Mouse (Mus musculus): ENCODE measurements around the gene Tspan9. TPM values are rescaled to one million over a fixed set of nuclear protein-coding genes. Genes with fewer than 3 reads are reported as not detected.

Gene Tspan9
- total RNA-seq, 1 experiment: 161 TPM

DNA sequence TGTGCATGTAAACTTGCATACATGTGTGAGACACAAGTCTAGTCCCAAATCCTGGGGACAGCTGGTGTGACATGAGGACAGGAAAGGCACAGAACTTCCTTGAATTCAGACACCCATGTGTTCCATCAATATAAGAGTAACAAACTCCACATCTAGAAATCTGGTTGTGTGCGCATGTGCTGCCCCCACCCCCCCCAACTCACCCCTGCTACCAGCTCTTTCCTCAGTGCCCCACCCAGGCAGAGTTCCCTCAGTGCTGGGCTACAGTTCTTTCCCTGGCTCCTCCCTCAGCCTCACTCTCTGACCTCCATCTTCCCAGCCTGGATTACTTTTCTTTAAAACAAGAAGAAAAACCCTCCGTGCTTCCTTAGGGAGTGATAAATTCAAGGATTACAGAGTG lies 27.1 kb downstream of the Tspan9 start:
- DNase-seq (ENCODE audit: low read depth, low spot score): no peak
- H3K27ac ChIP-seq (ENCODE audit: insufficient read depth, low read depth, low read length, poor library complexity, severe bottlenecking): no peak overlapping the region
- H3K4me1 ChIP-seq (ENCODE audit: control insufficient read depth in 2 of 2, insufficient read depth in 2 of 2, low read length in 2 of 2, poor library complexity in 1 of 2): peaks cover 3 to 24% of the 10 kb centered on the region in 2 experiments; a peak in 3 of 4 replicates
- H3K9ac ChIP-seq (ENCODE audit: insufficient read depth, low read depth, low read length, poor library complexity, severe bottlenecking): no peak overlapping the region
- H3K36me3 ChIP-seq (ENCODE audit: control insufficient read depth, insufficient read depth, low read length, poor library complexity, severe bottlenecking): peaks cover 4% of the 10 kb centered on the region; the same call in 1 of the 2 replicates
- in situ Hi-C loops (cut with MboI; ENCODE audit: low sequenced_read_pairs in 2 of 2, unreplicated experiment in 2 of 2): no loop called here
- H3K9me3 ChIP-seq (ENCODE audit: control insufficient read depth, insufficient read depth, low read depth, low read length): no peaks in the 10 kb centered on the region
- no peak overlapping the region for H3K4me3 ChIP-seq (ENCODE audit: insufficient read depth in 1 of 2, low read depth in 1 of 2, low read length in 2 of 2, poor library complexity in 1 of 2, severe bottlenecking in 1 of 2)
- no peak for TF ChIP-seq ZNF384 (IDR thresholded peaks at IDR 0.05; ENCODE audit: low read depth, low read length)
- TF ChIP-seq HCFC1 (IDR thresholded peaks at IDR 0.05; ENCODE audit: borderline replicate concordance, insufficient read depth, low read length): no peak
- no peak for TF ChIP-seq CHD2 (IDR thresholded peaks at IDR 0.05; ENCODE audit: low read depth, low read length)
- TF ChIP-seq ZC3H11A (IDR thresholded peaks at IDR 0.05; ENCODE audit: borderline replicate concordance, low read depth, low read length): no peak
- TF ChIP-seq MAFK (IDR thresholded peaks at IDR 0.05; ENCODE audit: insufficient read depth, low read depth, low read length): no peak

DNA sequence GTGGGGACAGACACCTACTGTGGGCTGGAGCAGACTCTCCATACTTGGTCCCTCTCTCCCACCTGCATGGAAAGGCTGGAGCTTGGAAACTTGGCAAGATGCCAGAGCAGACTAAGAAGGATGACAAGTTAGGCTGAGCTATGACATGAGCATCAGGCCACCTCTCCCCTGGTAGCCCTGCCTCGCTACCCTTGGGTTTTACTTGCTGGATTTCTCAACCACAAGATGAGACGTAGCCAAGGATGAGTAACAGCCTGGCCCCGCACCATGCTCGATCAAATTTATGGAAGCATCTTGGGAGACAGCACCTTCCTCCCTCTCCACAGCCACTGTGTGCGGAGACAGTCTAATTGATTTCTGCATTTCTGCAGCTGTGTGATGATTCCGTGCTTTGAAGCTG lies 28.3 kb downstream of the Tspan9 start:
- H3K9me3 ChIP-seq (ENCODE audit: control insufficient read depth, insufficient read depth, low read depth, low read length): no peaks in the 10 kb centered on the region
- peaks cover 3 to 24% of the 10 kb centered on the region in 2 experiments; a peak in 3 of 4 replicates for H3K4me1 ChIP-seq (ENCODE audit: control insufficient read depth in 2 of 2, insufficient read depth in 2 of 2, low read length in 2 of 2, poor library complexity in 1 of 2)
- H3K9ac ChIP-seq (ENCODE audit: insufficient read depth, low read depth, low read length, poor library complexity, severe bottlenecking): no peak overlapping the region
- DNase-seq (ENCODE audit: low read depth, low spot score): no peak
- TF ChIP-seq ZC3H11A (IDR thresholded peaks at IDR 0.05; ENCODE audit: borderline replicate concordance, low read depth, low read length) (no peak), MAFK (IDR thresholded peaks at IDR 0.05; ENCODE audit: insufficient read depth, low read depth, low read length) (no peak), ZNF384 (IDR thresholded peaks at IDR 0.05; ENCODE audit: low read depth, low read length) (no peak), CHD2 (IDR thresholded peaks at IDR 0.05; ENCODE audit: low read depth, low read length) (no peak), HCFC1 (IDR thresholded peaks at IDR 0.05; ENCODE audit: borderline replicate concordance, insufficient read depth, low read length) (no peak)
- no peak overlapping the region for H3K4me3 ChIP-seq (ENCODE audit: insufficient read depth in 1 of 2, low read depth in 1 of 2, low read length in 2 of 2, poor library complexity in 1 of 2, severe bottlenecking in 1 of 2)
- in situ Hi-C loops (cut with MboI; ENCODE audit: low sequenced_read_pairs in 2 of 2, unreplicated experiment in 2 of 2): no loop called here
- no peak overlapping the region for H3K27ac ChIP-seq (ENCODE audit: insufficient read depth, low read depth, low read length, poor library complexity, severe bottlenecking)
- peaks cover 4% of the 10 kb centered on the region; the same call in 1 of the 2 replicates for H3K36me3 ChIP-seq (ENCODE audit: control insufficient read depth, insufficient read depth, low read length, poor library complexity, severe bottlenecking)

GRCm38 (mm10) chr6:128112605-128113004 lies 30.8 kb downstream of the Tspan9 start:
- DNase-seq (ENCODE audit: low read depth, low spot score): no peak
- TF ChIP-seq MAFK (IDR thresholded peaks at IDR 0.05; ENCODE audit: insufficient read depth, low read depth, low read length): no peak
- TF ChIP-seq HCFC1 (IDR thresholded peaks at IDR 0.05; ENCODE audit: borderline replicate concordance, insufficient read depth, low read length): no peak
- TF ChIP-seq ZC3H11A (IDR thresholded peaks at IDR 0.05; ENCODE audit: borderline replicate concordance, low read depth, low read length): no peak
- no peak for TF ChIP-seq CHD2 (IDR thresholded peaks at IDR 0.05; ENCODE audit: low read depth, low read length)
- TF ChIP-seq ZNF384 (IDR thresholded peaks at IDR 0.05; ENCODE audit: low read depth, low read length): no peak
- peaks cover 3 to 21% of the 10 kb centered on the region in 2 experiments; a peak in 3 of 4 replicates for H3K4me1 ChIP-seq (ENCODE audit: control insufficient read depth in 2 of 2, insufficient read depth in 2 of 2, low read length in 2 of 2, poor library complexity in 1 of 2)
- H3K27ac ChIP-seq (ENCODE audit: insufficient read depth, low read depth, low read length, poor library complexity, severe bottlenecking): no peak overlapping the region
- H3K36me3 ChIP-seq (ENCODE audit: control insufficient read depth, insufficient read depth, low read length, poor library complexity, severe bottlenecking): 0 out of 2 replicates have a peak, but pooled peaks cover 2% of the 10 kb centered on the region
- no peaks in the 10 kb centered on the region for H3K9me3 ChIP-seq (ENCODE audit: control insufficient read depth, insufficient read depth, low read depth, low read length)
- no peak overlapping the region for H3K4me3 ChIP-seq (ENCODE audit: insufficient read depth in 1 of 2, low read depth in 1 of 2, low read length in 2 of 2, poor library complexity in 1 of 2, severe bottlenecking in 1 of 2)
- no peak overlapping the region for H3K9ac ChIP-seq (ENCODE audit: insufficient read depth, low read depth, low read length, poor library complexity, severe bottlenecking)
- in situ Hi-C loops (cut with MboI; ENCODE audit: low sequenced_read_pairs in 2 of 2, unreplicated experiment in 2 of 2): no loop called here

- Histone ChIP-seq H3K9me3 (ENCODE audit: control insufficient read depth, insufficient read depth, low read depth, low read length) (no peaks in the 10 kb centered on the region), H3K27ac (ENCODE audit: insufficient read depth, low read depth, low read length, poor library complexity, severe bottlenecking) (no peak overlapping the region), H3K4me1 (ENCODE audit: control insufficient read depth in 2 of 2, insufficient read depth in 2 of 2, low read length in 2 of 2, poor library complexity in 1 of 2) (peaks cover 3 to 20% of the 10 kb centered on the region in 2 experiments; a peak in 3 of 4 replicates), H3K4me3 (ENCODE audit: insufficient read depth in 1 of 2, low read depth in 1 of 2, low read length in 2 of 2, poor library complexity in 1 of 2, severe bottlenecking in 1 of 2) (no peak overlapping the region), H3K9ac (ENCODE audit: insufficient read depth, low read depth, low read length, poor library complexity, severe bottlenecking) (no peak overlapping the region), H3K36me3 (ENCODE audit: control insufficient read depth, insufficient read depth, low read length, poor library complexity, severe bottlenecking) (0 out of 2 replicates have a peak, but pooled peaks cover 2% of the 10 kb centered on the region)
- DNase-seq (ENCODE audit: low read depth, low spot score): no peak
- no peak for TF ChIP-seq ZNF384 (IDR thresholded peaks at IDR 0.05; ENCODE audit: low read depth, low read length)
- no peak for TF ChIP-seq MAFK (IDR thresholded peaks at IDR 0.05; ENCODE audit: insufficient read depth, low read depth, low read length)
- no peak for TF ChIP-seq CHD2 (IDR thresholded peaks at IDR 0.05; ENCODE audit: low read depth, low read length)
- in situ Hi-C loops (cut with MboI; ENCODE audit: low sequenced_read_pairs in 2 of 2, unreplicated experiment in 2 of 2): no loop called here
These were observed 31.6 kb downstream of the Tspan9 start for GRCm38 (mm10) chr6:128111784-128112183.
